Mouse (Mus musculus) layer of hippocampus, adult 8-10 months (tissue): ENCODE results near the gene Hexa. TPM values are rescaled to one million over a fixed set of nuclear protein-coding genes. Genes with fewer than 3 reads are reported as not detected.

Experiments
- DNase-seq, 2 experiments: peaks; one replicate each; pipeline ENCODE4 v3.0.0; 2022; ENCODE audit warnings: low spot score in 2 of 2
- total RNA-seq, 4 experiments: library from RNA; stranded (reverse); gene quantifications; 2 replicates each; pipeline ENCODE4 v1.2.4; 2022

The Hexa gene
- 100 to 1,000 TPM in 2 of 4 experiments, 10 to 100 TPM in 2; 49.0 to 144 (median 85.2) TPM for total RNA-seq

- DNase-seq = peak; percentile 72 to 77
Observed at GRCm38 (mm10) chr9:59539441-59540137, at the start of gene Hexa, which contains the start of gene Tmem202. Gene Hexa (plus strand): TSS chr9:59539540. Gene Tmem202 (minus strand): TSS chr9:59539847.

GRCm38 (mm10) chr9:59508146-59508545 lies 31.2 kb upstream of the Hexa start:
- DNase-seq = no peak

- DNase-seq = no peak
Observed at GRCm38 (mm10) chr9:59512381-59512780, 27.0 kb upstream of the Hexa start.

GRCm38 (mm10) chr9:59515069-59515468 lies 24.3 kb upstream of the Hexa start:
- DNase-seq = no peak

- no peak for DNase-seq
Observed at GRCm38 (mm10) chr9:59517127-59517526, 22.2 kb upstream of the Hexa start.

- no peak for DNase-seq
Observed at GRCm38 (mm10) chr9:59518976-59519375, 20.4 kb upstream of the Hexa start.

GRCm38 (mm10) chr9:59519396-59519795 lies 19.9 kb upstream of the Hexa start:
- DNase-seq = no peak

GRCm38 (mm10) chr9:59522906-59523305 lies 16.4 kb upstream of the Hexa start:
- no peak for DNase-seq

GRCm38 (mm10) chr9:59526727-59527126 lies 12.6 kb upstream of the Hexa start:
- no peak for DNase-seq

GRCm38 (mm10) chr9:59527580-59527979 lies 11.8 kb upstream of the Hexa start:
- DNase-seq = no peak

- no peak for DNase-seq
Observed at GRCm38 (mm10) chr9:59528274-59528673, 11.1 kb upstream of the Hexa start.

GRCm38 (mm10) chr9:59531645-59532044 lies 7.7 kb upstream of the Hexa start:
- DNase-seq = no peak

- DNase-seq = no peak
Observed at GRCm38 (mm10) chr9:59533422-59533821, 5.9 kb upstream of the Hexa start.

GRCm38 (mm10) chr9:59533889-59534288 lies 5.5 kb upstream of the Hexa start:
- no peak for DNase-seq

GRCm38 (mm10) chr9:59537651-59538050 lies 1.7 kb upstream of the Hexa start:
- no peak for DNase-seq

GRCm38 (mm10) chr9:59541617-59542016 lies 2.3 kb downstream of the Hexa start:
- no peak for DNase-seq

GRCm38 (mm10) chr9:59542766-59543324 lies 3.5 kb downstream of the Hexa start:
- DNase-seq = no peak

GRCm38 (mm10) chr9:59544739-59545138 lies 5.4 kb downstream of the Hexa start:
- no peak for DNase-seq

GRCm38 (mm10) chr9:59547869-59548268 lies 8.5 kb downstream of the Hexa start:
- no peak for DNase-seq

GRCm38 (mm10) chr9:59548961-59549487 lies 9.7 kb downstream of the Hexa start:
- no peak for DNase-seq

GRCm38 (mm10) chr9:59550077-59550476 lies 10.7 kb downstream of the Hexa start:
- DNase-seq = no peak

GRCm38 (mm10) chr9:59551017-59551416 lies 11.7 kb downstream of the Hexa start:
- DNase-seq = no peak

- peak; percentile 38 to 50 for DNase-seq
Observed at GRCm38 (mm10) chr9:59551620-59552031, 12.3 kb downstream of the Hexa start.
